Mouse (Mus musculus) retina, postnatal 1 day (tissue): ENCODE data around the gene Nupl2.
A peak's percentile ranks its signal among the peaks of the same experiment; 100 is the strongest.

Experiments used
- DNase-seq: peaks from one replicate; pipeline ENCODE4 v3.0.0-alpha.2; 2012

The Nupl2 gene

DNA sequence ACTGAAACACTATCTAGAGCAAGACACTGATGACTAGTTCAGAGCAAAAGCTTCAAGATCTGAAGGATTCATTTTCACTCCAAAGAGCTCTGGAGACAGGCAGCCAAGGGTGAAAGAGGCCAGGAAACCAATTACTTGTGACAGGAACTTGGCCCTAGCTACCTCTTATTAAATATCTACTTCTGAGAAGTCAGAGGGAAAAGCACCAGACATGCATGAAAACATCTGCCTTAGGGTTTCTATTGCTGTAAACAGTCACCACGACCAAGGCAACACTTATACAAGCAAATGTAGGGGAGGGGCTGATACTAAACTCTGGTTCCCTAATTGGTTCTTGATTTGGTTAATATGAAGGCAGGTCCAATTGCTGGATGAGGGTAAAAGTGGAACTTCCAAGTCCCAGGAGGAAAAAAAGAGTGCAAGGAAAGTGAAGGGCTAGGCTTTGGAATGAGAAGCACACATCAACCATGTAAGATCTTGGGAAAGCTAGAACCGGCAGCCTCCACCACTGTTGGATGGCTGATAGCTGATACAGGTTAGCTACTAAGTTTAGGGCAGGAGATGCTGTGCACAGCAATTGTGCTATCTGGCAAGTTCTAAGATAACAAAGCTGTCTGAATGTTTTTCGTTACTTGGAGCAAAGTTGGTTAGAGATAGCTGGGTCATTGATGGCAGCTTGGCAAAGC, 49.2 kb downstream of the Nupl2 start:
- DNase-seq = no peak

DNA sequence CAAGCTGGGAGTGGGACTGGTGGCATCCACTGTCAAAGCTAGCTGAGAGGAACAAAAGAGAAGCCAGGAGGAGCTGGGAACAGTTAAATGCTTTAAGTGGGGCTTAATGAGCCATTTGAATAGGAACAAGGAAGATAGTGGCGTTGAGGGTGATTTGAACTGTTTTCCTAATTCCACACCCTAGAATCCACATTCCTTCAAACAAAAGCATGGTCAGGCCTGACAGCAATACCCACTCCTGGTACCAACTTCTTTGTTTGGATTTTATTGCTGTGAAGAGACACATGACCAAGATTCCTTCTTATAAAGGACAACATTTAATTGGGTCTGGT, 49.8 kb downstream of the Nupl2 start:
- peak; percentile 12 for DNase-seq

DNA sequence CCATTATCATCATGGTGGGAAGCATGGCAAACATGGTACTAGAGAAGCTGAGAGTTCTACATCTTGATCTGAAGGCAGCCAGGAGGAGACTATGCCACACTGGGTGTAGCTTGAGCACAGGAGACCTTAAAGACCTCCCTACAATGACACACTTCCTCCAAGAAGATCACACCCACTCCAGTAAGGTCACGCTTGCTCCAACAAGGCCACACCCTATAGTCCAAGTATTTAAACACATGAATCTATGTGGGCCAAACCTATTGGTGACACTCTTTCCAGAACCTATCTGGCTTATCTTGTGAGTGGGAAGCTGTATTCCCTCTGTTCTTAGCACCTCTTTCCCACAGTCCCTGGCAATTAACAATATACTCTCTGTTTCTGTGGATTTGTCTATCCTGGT, 50.1 kb downstream of the Nupl2 start:
- DNase-seq = no peak
